Mouse (Mus musculus) heart, embryonic 16.5 days (tissue): ENCODE results near the gene Chmp2b. TPM values are rescaled to one million over a fixed set of nuclear protein-coding genes. Genes with fewer than 3 reads are reported as not detected.

ENCODE experiments used
- ATAC-seq: fragments of 200-750 bp; cut with Nextera tagmentation; replicated peaks from 2 replicates; pipeline ENCODE4 v1.8.0; 2017; ENCODE audit warnings: moderate number of reproducible peaks; ENCODE audit not compliant: insufficient read depth, low FRiP score; ENCODE audit errors: extremely low read depth
- H3K27ac ChIP-seq: fragments of 300-500 bp; sonication (generic); 2 replicates; pipeline ENCODE4 v1.5.1; 2014; ENCODE audit warnings: mild to moderate bottlenecking, low read length, control low read depth, moderate library complexity
- H3K27me3 ChIP-seq: fragments of 300-500 bp; sonication (generic); 2 replicates; pipeline ENCODE4 v1.6.1; 2014; ENCODE audit warnings: low read length, mixed read lengths; ENCODE audit not compliant: control insufficient read depth, insufficient read depth
- H3K36me3 ChIP-seq: fragments of 300-500 bp; sonication (generic); 2 replicates; pipeline ENCODE4 v1.6.1; 2014; ENCODE audit not compliant: control insufficient read depth, insufficient read depth
- H3K4me1 ChIP-seq: fragments of 300-500 bp; sonication (generic); 2 replicates; pipeline ENCODE4 v1.6.1; 2014; ENCODE audit warnings: low read length, mixed read lengths; ENCODE audit not compliant: control insufficient read depth, insufficient read depth
- H3K4me2 ChIP-seq: fragments of 300-500 bp; sonication (generic); 2 replicates; pipeline ENCODE4 v1.6.1; 2014; ENCODE audit warnings: low read depth, mild to moderate bottlenecking, control low read depth, low read length
- H3K4me3 ChIP-seq: fragments of 300-500 bp; sonication (generic); 2 replicates; pipeline ENCODE4 v1.5.1; 2014; ENCODE audit warnings: mild to moderate bottlenecking, control low read depth, low read length
- H3K9ac ChIP-seq: fragments of 300-500 bp; sonication (generic); 2 replicates; pipeline ENCODE4 v1.6.1; 2014; ENCODE audit warnings: low read length, control low read depth
- H3K9me3 ChIP-seq: fragments of 300-500 bp; sonication (generic); replicated peaks from 2 replicates; pipeline ENCODE4 v1.6.1; 2016; ENCODE audit warnings: low read length; ENCODE audit not compliant: control insufficient read depth
- WGBS: fragments of 180-500 bp; shearing (Covaris S2); extraction: QIAGEN DNeasy Blood & Tissue Kit; methylation state at CpG from one replicate; pipeline ENCODE4 v1.1.7; 2014; 5-methylcytosine and 5-hydroxymethylcytosine counted together
- polyA plus RNA-seq: library from polyadenylated mRNA; unstranded; fragments of >200 nt; fragmentation: Nextera tagmentation; extraction: Ambion mirVana; gene quantifications from 2 replicates; pipeline ENCODE4 v1.2.1, GENCODE M21; 2015

The Chmp2b gene
- polyA plus RNA-seq, 1 experiment from 2014 or later: 67.6 TPM

DNA sequence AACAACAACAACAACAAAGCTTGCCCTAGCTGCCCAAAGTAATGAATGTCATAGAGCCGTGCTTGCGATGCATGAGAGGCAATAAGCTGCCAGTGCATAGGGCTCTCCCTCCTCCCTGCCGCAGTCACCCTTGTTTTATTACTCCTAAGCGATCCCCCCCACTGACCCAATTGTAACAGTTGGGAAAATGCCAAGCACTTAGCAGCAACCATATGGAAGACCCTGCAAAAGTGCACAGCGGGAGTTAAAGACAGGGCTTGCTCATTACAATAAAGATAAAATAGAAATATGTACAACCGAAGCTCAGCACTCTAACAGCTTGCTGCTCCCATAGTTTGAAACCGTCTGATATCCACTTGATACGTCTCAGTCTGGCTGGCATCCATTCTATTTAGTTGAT lies 1.8 kb upstream of the Chmp2b start:
- peaks cover 8% of the 10 kb centered on the region for H3K4me1 ChIP-seq
- no peaks in the 10 kb centered on the region for H3K36me3 ChIP-seq
- ATAC-seq: no peak
- WGBS: 74% methylated on average over 8 of the region's 8 CpGs
- H3K4me2 ChIP-seq: no peak overlapping the region
- H3K27me3 ChIP-seq: no peaks in the 10 kb centered on the region
- H3K27ac ChIP-seq: no peak overlapping the region
- no peak overlapping the region for H3K9ac ChIP-seq
- no peaks in the 10 kb centered on the region for H3K9me3 ChIP-seq
- H3K4me3 ChIP-seq: no peak overlapping the region

DNA sequence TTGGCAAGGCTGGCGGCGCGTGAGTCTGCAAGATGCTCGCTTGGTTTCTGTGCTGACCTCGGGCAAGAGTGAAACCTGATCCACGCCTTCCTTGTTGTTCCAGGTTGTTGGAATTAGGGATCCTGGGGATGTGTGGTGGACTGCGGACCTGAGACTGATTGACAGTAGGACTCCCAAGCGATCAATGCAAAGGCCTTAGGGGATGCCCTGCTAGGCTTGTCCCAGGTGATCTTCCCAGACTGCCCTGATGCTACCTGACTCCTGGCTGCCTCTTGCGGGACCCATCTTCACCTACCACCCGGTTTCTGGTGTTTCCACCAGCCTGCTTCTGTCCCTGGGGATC lies 309 bp upstream of the Chmp2b start:
- Histone ChIP-seq H3K4me3 (peak overlapping the region; percentile 79), H3K27me3 (no peaks in the 10 kb centered on the region), H3K36me3 (no peaks in the 10 kb centered on the region), H3K9ac (peak overlapping the region; percentile 94), H3K4me1 (peaks cover 8% of the 10 kb centered on the region), H3K9me3 (no peaks in the 10 kb centered on the region), H3K4me2 (peak overlapping the region; percentile 76), H3K27ac (no peak overlapping the region)
- WGBS: under 1% methylated on average over 10 of the region's 10 CpGs
- peak; percentile 29; the same call in 1 of the 2 replicates for ATAC-seq

GRCm38 (mm10) chr16:65560996-65561962 lies 1.2 kb downstream of the Chmp2b start:
- no peaks in the 10 kb centered on the region for H3K9me3 ChIP-seq
- WGBS: 7% methylated on average over 8 of the region's 8 CpGs
- H3K4me1 ChIP-seq: peaks cover 8% of the 10 kb centered on the region
- peak overlapping the region; percentile 76 for H3K4me2 ChIP-seq
- no peak for ATAC-seq
- no peaks in the 10 kb centered on the region for H3K36me3 ChIP-seq
- no peaks in the 10 kb centered on the region for H3K27me3 ChIP-seq
- H3K9ac ChIP-seq: peak overlapping the region; percentile 94
- H3K4me3 ChIP-seq: peak overlapping the region; percentile 79
- H3K27ac ChIP-seq: no peak overlapping the region

- H3K27ac ChIP-seq: no peak overlapping the region
- H3K36me3 ChIP-seq: no peaks in the 10 kb centered on the region
- WGBS: 77% methylated on average over 2 of the region's 2 CpGs
- H3K4me1 ChIP-seq: peaks cover 8% of the 10 kb centered on the region
- no peak overlapping the region for H3K4me3 ChIP-seq
- ATAC-seq: no peak
- H3K9ac ChIP-seq: no peak overlapping the region
- no peaks in the 10 kb centered on the region for H3K27me3 ChIP-seq
- H3K4me2 ChIP-seq: no peak overlapping the region
- no peaks in the 10 kb centered on the region for H3K9me3 ChIP-seq
Observed at GRCm38 (mm10) chr16:65559591-65559990, 2.9 kb downstream of the Chmp2b start.

DNA sequence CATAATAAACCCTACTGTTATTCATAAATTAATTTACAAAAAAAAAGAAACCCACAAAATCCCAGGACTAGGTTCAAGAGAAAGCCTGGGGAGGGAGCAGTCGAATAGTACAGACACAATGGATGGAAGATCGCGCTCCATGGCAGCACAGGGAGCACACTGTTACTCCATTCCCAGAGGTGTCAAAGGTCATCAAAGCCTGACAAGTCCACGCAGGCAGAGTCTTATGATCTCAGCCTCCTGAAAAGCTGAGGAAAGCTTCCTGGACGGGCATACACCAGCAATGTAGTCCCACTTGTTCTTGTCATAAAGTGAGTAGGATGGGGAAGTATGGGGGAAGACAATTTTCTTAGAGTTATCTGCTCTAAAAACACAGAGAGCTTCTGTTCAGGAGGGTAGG lies 5.2 kb downstream of the Chmp2b start:
- Histone ChIP-seq H3K4me3 (no peak overlapping the region), H3K9ac (no peak overlapping the region), H3K27ac (no peak overlapping the region), H3K9me3 (no peaks in the 10 kb centered on the region), H3K27me3 (no peaks in the 10 kb centered on the region), H3K36me3 (no peaks in the 10 kb centered on the region), H3K4me1 (peaks cover 6% of the 10 kb centered on the region), H3K4me2 (no peak overlapping the region)
- 74% methylated on average over 5 of the region's 5 CpGs for WGBS
- ATAC-seq: no peak

GRCm38 (mm10) chr16:65554267-65554666 lies 8.3 kb downstream of the Chmp2b start:
- 0 out of 2 replicates have a peak overlapping the region, but pooled peaks have one; percentile 4 for H3K27ac ChIP-seq
- ATAC-seq: 0 out of 2 replicates have a peak, but pooled peaks have one; percentile 28
- no peak overlapping the region for H3K9ac ChIP-seq
- H3K9me3 ChIP-seq: no peaks in the 10 kb centered on the region
- no peak overlapping the region for H3K4me2 ChIP-seq
- no peaks in the 10 kb centered on the region for H3K4me1 ChIP-seq
- H3K36me3 ChIP-seq: peaks cover 3% of the 10 kb centered on the region; the same call in 1 of the 2 replicates
- WGBS: 72% methylated on average over 5 of the region's 5 CpGs
- H3K4me3 ChIP-seq: no peak overlapping the region
- H3K27me3 ChIP-seq: no peaks in the 10 kb centered on the region

- Histone ChIP-seq H3K27me3 (no peaks in the 10 kb centered on the region), H3K4me3 (no peak overlapping the region), H3K27ac (no peak overlapping the region), H3K9ac (no peak overlapping the region), H3K9me3 (no peaks in the 10 kb centered on the region), H3K4me1 (no peaks in the 10 kb centered on the region), H3K4me2 (no peak overlapping the region), H3K36me3 (peaks cover 6% of the 10 kb centered on the region; the same call in 1 of the 2 replicates)
- ATAC-seq: no peak
- WGBS: 90% methylated on average over 13 of the region's 13 CpGs
Observed at GRCm38 (mm10) chr16:65550814-65551213, 11.7 kb downstream of the Chmp2b start.

- H3K27me3 ChIP-seq: no peaks in the 10 kb centered on the region
- peaks cover 14% of the 10 kb centered on the region for H3K36me3 ChIP-seq
- H3K27ac ChIP-seq: no peak overlapping the region
- H3K9ac ChIP-seq: no peak overlapping the region
- H3K9me3 ChIP-seq: no peaks in the 10 kb centered on the region
- H3K4me2 ChIP-seq: no peak overlapping the region
- H3K4me1 ChIP-seq: no peaks in the 10 kb centered on the region
- 85% methylated on average over 7 of the region's 7 CpGs for WGBS
- no peak overlapping the region for H3K4me3 ChIP-seq
- no peak for ATAC-seq
Observed at GRCm38 (mm10) chr16:65548960-65549359, 13.6 kb downstream of the Chmp2b start.

DNA sequence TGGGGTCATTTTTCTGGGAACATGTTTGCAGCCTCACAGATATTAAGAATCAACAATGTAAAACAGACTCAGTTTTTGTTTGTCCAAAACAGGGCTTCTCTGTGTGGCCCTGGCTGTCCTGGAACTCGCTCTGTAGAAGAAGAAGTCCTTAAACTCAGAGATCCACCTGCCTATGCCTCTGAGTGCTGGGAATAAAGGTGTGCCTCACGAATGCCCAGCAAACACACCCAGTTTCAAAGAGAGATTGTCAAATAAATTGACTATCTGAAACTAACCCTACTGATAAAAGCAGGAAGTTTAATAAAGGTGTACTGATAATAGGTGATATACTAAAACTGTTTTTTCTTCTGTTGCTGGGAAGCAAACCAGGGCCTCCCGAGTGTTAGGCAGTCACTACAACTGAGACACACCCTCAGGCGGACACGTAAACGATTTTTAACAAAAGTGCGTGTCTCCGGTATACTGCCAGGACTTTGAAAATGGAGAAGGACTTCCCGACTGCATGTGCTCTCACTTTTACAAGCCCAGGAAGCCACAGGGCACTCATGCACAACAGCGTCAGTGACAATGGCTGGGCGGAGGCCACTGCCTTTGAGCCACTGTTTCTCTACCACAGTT lies 18.7 kb downstream of the Chmp2b start:
- no peak overlapping the region for H3K27ac ChIP-seq
- H3K4me3 ChIP-seq: no peak overlapping the region
- no peaks in the 10 kb centered on the region for H3K27me3 ChIP-seq
- H3K36me3 ChIP-seq: peaks cover 27% of the 10 kb centered on the region
- H3K4me2 ChIP-seq: no peak overlapping the region
- 87% methylated on average over 11 of the region's 11 CpGs for WGBS
- H3K9me3 ChIP-seq: no peaks in the 10 kb centered on the region
- no peak overlapping the region for H3K9ac ChIP-seq
- H3K4me1 ChIP-seq: no peaks in the 10 kb centered on the region
- ATAC-seq: no peak
